Mouse (Mus musculus) layer of hippocampus, adult 9-10 months (tissue): Measurements from ENCODE around the gene Sgms2.
A peak's percentile ranks its signal among the peaks of the same experiment; 100 is the strongest.

Experiments
- DNase-seq: peaks from one replicate; pipeline ENCODE4 v3.0.0; 2022; ENCODE audit warnings: low spot score

Gene Sgms2

GRCm38 (mm10) chr3:131303320-131303714 is 187.9 kb downstream of the Sgms2 start:
- DNase-seq, result no peak

GRCm38 (mm10) chr3:131302452-131303319 is 188.5 kb downstream of the Sgms2 start, which contains the start of gene Cyp2u1:
Gene Cyp2u1, minus strand, starts transcription at chr3:131303227.
- DNase-seq, result peak; percentile 80

- DNase-seq, result peak; percentile 32
These were observed 191.3 kb downstream of the Sgms2 start for GRCm38 (mm10) chr3:131299908-131300307.

- DNase-seq, result no peak
These were observed 192.1 kb downstream of the Sgms2 start for GRCm38 (mm10) chr3:131299078-131299477.

GRCm38 (mm10) chr3:131296893-131297292 is 194.3 kb downstream of the Sgms2 start:
- DNase-seq, result no peak

- no peak for DNase-seq
These were observed 195.6 kb downstream of the Sgms2 start for GRCm38 (mm10) chr3:131295513-131296200.

- no peak for DNase-seq
These were observed 196.7 kb downstream of the Sgms2 start for GRCm38 (mm10) chr3:131294503-131294902.

GRCm38 (mm10) chr3:131292959-131293358 is 198.3 kb downstream of the Sgms2 start:
- no peak for DNase-seq

GRCm38 (mm10) chr3:131292349-131292748 is 198.9 kb downstream of the Sgms2 start:
- DNase-seq, result no peak

GRCm38 (mm10) chr3:131291890-131292289 is 199.3 kb downstream of the Sgms2 start:
- DNase-seq, result no peak

- no peak for DNase-seq
These were observed 217.1 kb downstream of the Sgms2 start for GRCm38 (mm10) chr3:131274151-131274550.

GRCm38 (mm10) chr3:131272374-131273100 is 218.7 kb downstream of the Sgms2 start:
- no peak for DNase-seq

GRCm38 (mm10) chr3:131271559-131272373 is 219.4 kb downstream of the Sgms2 start, which contains the start of gene Hadh:
Gene Hadh, minus strand, starts transcription at chr3:131272101.
- peak; percentile 68 for DNase-seq

GRCm38 (mm10) chr3:131271157-131271556 is 220.1 kb downstream of the Sgms2 start:
- no peak for DNase-seq

GRCm38 (mm10) chr3:131270381-131270780 is 220.8 kb downstream of the Sgms2 start:
- no peak for DNase-seq
